Mouse (Mus musculus) thymus, postnatal 10 days (tissue): ENCODE data around the gene Ctrb1.

Experiments
- DNase-seq, 2 experiments: peaks; one replicate each; pipeline ENCODE4 v3.0.0; 2021; ENCODE audit warnings: low spot score in 2 of 2

The Ctrb1 gene

DNA sequence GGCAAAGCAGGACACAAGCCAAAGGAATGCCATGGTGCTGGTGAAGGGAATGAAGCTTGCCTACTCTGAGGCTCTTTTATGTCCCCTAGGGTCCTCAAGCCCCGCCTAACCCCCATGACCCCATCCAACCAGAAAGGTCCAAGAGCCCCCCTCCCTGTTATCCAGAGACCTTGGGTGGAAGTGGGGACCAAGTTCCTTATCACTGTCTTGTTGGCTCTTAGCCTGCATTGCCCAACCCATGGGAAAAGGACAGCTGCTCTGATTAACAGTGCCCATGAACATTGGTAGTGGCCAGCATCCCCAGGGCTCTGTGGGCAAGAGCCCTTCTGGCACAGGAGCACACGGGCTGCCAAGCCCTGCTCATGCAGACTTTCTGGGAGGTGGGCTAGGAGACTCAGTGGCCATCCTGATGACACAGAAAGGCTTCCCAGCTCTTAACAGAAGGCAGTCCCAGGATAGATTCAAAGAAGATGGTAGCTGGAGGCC, at the start of gene Ctrb1:
Gene Ctrb1 (minus strand): TSS at position 51 of the 486 bp plus-strand sequence.
- DNase-seq, result no peak

DNA sequence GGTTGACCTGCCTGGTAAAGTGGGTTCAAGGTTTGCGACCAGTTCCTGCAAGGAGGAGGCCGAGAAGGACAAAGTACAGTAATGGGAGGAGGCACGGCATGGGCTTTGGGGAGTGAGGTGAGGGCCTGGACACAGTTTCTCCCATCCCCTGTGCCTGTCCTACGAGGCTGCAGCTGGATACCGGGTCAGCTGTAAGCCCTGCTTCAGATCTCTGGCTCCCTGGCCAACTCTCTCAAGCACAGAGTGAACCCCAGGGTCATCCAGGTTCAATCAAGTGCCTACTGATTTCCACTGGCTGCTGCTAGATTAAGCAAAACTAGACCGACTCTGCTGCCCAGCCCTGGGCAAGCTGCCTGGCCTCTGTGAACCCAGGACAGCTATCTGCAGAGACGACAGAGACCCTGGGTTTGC, 49.5 kb upstream of the Ctrb1 start:
- DNase-seq, result no peak

DNA sequence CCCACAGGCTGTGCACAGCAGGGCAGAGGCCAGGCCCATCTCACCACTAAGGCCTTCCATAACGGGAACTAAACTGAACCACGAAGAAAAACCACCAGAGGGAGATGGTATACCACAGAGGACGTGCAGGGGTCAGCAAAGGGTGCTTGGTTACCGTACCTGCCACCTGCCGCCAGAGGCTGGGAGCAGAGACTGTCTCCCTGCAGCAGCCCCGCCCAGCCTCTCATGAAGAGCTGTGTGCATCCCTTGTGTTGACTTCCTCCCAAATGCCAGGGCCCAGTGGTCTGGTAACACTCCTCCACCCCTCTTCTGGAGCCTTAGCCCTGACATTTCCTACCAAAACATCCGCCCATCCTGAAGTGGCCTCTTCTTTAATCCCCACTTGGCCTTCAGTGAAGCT, 48.8 kb upstream of the Ctrb1 start:
- no peak for DNase-seq

- DNase-seq, result no peak
These were observed 48.1 kb upstream of the Ctrb1 start for GRCm38 (mm10) chr8:111738867-111739266.

GRCm38 (mm10) chr8:111736321-111736720, 45.5 kb upstream of the Ctrb1 start:
- no peak for DNase-seq

- no peak for DNase-seq
These were observed 45.0 kb upstream of the Ctrb1 start for GRCm38 (mm10) chr8:111735791-111736190.

GRCm38 (mm10) chr8:111735335-111735761, 44.5 kb upstream of the Ctrb1 start:
- no peak for DNase-seq

DNA sequence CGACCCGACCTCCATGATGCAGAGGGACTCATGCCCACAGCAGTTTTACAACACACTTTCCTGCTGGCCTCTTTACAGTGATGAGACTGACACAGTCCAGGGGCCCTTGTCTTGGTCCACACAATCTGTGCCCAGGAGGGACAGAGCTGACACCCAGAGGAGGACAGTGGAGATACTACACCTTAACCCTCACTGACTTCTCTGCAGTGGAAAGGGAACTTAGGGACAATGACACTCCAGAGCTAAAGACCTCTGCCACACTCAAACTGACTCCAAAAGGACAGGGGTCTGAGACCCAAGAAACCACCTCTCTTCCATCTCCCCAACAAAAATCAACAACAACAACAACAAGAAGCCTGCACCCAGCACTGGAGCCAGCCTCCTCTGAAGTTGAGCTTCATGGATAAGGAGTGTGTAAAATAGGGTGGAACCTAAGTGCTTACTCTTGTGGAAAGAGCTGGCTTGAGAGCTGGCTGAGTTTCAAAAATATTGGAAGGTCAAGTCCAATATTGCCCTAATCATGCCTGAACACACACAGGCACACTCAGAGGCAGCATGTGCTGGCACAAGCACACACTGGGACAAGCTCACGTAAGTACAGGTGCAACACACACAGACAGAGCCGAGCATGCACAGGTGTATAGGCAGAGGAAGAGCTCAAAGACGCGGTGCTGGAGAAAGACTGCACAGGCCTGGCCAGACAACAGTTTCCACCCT, 43.6 kb upstream of the Ctrb1 start:
- no peak for DNase-seq

GRCm38 (mm10) chr8:111733581-111734243, 42.9 kb upstream of the Ctrb1 start:
- no peak for DNase-seq

DNA sequence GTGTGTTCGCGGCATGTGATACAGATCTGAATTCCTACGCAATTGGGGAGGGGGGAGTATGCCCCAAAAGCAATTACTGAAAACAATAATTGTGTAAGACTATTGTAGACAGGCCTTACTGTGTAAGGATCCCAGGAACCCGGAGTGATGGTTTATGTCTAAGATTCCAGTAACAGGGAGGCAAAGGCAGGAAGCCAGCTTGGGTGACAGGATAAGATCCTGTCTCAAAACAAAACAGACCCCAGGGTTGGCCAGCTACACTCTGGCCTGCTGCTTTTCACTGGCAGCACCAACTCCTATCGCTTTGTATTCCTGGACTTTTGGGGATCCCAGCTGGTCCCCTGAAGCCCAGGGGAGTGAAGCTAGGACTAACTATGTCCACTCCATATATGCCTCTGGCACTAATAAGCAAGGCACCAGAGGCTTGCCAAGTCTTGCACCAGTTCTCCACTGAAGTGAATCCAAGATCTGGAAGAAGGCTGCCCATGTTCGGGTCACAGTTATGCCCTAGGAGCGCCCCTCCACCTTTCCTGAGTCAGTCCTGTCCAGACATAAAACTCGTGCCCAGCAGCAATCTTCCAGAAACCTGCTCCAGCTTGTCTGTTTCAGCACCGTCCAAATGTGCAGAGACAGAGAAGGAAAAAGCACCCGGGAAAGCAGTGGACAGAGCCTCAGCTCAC, 41.7 kb upstream of the Ctrb1 start:
- DNase-seq, result no peak

DNA sequence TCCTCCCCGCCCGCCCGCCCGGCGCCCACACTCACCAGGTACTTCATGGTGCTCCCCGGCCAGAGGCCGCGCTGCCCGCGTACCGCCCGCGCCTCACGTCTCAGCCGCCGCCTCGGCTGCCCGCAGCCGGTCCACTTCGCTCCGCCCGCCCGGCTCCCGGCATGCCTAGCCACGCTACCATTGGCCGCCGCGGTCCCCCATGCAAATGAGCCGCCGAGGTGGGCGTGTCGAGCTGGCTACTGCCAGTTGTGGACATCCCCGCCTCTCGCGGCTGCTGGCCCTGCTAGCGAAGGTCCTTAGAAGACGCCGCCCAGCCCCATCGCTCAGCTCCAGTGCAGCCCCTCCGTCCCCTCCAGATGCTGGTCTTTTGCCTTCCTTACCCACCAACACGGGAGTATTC, 41.2 kb upstream of the Ctrb1 start:
- peak; percentile 44 to 66 for DNase-seq

DNA sequence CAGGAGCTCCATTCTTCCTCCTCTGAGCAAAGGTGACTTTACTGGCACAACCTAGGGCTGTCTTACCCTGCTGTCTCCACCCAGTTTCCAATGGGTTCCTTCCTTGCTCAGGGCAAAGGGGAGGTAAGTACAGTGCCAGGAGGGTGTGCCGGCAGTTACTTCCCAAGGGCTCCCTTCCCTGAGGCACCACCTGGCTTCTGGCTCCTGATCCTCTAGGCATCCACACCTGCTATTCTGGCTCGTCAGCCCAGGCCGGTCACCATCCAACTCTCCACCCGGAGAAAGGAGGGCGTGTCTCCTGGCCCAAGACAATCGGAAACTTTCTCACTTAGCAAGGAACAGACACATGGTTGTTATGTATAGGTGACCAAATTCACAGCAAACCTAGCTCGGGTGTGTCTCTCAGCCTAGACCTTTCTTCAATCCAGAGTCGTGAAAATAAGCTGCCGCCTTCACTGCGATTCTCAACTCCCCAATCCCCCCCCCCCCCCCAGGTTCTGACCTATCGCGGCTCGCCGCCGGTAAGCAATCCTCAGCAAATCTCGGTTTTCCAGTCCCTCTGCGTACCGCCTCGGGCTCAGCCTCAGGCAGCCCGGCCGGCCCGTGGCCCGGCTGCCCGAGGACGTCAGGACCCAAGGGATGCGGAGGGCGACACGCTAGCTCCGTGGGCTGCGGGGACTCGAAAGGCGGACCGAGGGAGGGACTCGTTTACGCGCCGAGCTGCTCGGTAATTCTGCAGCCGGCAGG, 40.6 kb upstream of the Ctrb1 start:
- no peak for DNase-seq

DNA sequence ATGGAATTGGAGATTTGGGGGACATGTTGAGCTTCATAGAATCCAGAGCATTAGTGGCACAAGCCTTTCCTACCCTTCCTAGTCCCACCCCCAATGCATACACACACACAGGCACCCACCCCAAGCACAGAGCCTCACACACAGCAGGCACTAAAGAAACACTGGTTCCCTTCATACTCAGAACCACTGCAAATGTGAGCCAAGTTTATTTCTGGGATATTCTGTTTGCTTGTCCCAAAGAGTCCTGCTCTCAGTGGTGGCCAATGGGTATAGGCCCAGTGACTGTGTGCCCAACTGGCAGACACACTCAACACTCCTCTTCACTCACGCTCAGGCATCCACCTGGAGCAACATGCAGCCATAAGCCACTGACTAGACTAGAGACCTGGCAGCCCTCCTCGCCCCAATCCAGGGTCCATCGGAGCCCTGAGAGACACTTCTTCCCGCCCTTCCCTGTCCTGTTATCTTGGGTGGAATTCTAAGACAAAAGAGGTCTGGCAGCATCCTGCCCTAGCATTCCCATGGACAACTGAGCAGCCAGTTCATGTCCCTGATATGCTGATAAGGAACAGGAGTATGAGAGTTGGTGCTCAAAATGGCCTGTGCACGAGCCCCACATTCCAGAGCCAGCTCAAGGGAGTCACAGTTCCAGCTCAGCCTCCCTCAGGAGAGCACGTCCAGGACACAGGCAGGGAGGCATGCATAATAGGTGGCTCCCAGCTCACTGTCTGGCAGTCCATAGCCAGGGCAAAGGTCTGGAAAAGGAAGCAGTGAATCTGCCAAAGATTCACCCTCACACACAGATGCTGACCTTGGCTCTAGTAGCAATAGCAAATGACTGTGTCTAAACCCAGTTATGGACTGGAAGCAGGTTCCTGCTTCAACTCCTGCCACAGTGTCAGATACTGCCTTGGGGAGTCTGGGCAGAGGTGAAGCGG, 38.7 kb upstream of the Ctrb1 start:
- no peak for DNase-seq

- DNase-seq, result no peak
These were observed 37.7 kb upstream of the Ctrb1 start for GRCm38 (mm10) chr8:111728481-111728880.

- no peak for DNase-seq
These were observed 36.7 kb upstream of the Ctrb1 start for GRCm38 (mm10) chr8:111727553-111727952.

GRCm38 (mm10) chr8:111726102-111726900, 35.5 kb upstream of the Ctrb1 start:
- no peak for DNase-seq

- DNase-seq, result no peak
These were observed 34.5 kb upstream of the Ctrb1 start for GRCm38 (mm10) chr8:111725341-111725740.

DNA sequence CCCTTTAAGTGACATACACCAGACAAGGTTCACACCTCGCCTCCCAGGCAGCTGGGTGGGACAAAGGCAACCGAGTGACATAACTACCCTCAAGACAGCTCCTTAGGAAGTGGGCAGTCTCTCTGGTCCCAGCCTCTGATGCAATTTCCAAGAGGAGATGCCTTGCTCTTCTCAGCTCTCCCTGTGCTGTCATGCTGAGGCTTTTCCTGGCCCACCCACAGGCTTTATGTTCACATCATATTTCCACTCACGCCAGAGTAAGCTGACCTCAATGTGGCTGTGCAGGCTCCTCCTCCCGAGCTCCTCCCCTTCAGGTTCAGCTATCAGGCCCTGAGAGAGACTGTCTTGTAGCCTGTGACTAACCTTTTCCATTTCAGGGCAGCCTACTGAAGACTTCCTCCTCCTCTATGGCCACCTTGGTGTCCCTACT, 29.3 kb upstream of the Ctrb1 start:
- no peak for DNase-seq

DNA sequence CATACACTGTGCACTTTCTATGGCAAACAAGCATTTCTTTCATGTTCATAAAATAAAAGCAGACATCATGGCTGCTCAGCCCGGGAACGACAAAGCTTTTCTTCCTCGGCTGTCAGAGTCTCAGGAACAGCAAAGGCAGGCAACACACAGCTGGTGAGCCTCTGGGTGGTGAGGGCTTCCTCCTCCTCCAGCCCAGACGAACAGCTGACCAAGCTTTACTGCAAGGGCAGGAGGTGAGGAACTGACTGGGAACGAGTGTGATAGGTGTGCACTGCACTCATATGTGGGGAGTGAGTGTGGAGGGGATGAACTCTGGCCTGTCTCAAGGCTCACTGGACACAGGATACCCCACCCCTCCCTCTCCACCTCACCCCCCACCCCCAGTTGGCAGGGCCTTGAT, 28.1 kb upstream of the Ctrb1 start:
- DNase-seq, result no peak

- DNase-seq, result no peak
These were observed 27.1 kb upstream of the Ctrb1 start for GRCm38 (mm10) chr8:111717866-111718265.
